Mouse (Mus musculus) R1 (cell line): ENCODE data around the gene Spred3.
A peak's percentile ranks its signal among the peaks of the same experiment; 100 is the strongest.
"Not testable (repeated sequence)": the region's sequence is repeated elsewhere in the genome, so short reads cannot be mapped to it uniquely, and the experiment has no call there.

ENCODE experiments used
- DNase-seq: peaks from one replicate; pipeline ENCODE4 v3.0.0-alpha.2; 2018; ENCODE audit warnings: low read depth, low spot score

The Spred3 gene

GRCm38 (mm10) chr7:29170066-29170754, at the start of gene Spred3, which contains the start of gene Ggn:
Spred3 (minus strand) TSS chr7:29170411.
Ggn (plus strand) TSS chr7:29170210.
- DNase-seq, result peak; percentile 92

- DNase-seq, result peak; percentile 96
These were observed 44.6 kb upstream of the Spred3 start for GRCm38 (mm10) chr7:29214846-29215245.

GRCm38 (mm10) chr7:29214236-29214635, 44.0 kb upstream of the Spred3 start:
- peak; percentile 36 for DNase-seq

- peak; percentile 99 for DNase-seq
These were observed 43.5 kb upstream of the Spred3 start, which contains the start of gene Catsperg1 for GRCm38 (mm10) chr7:29213675-29214082. Catsperg1 (minus strand) TSS chr7:29214035.

- not testable (repeated sequence) for DNase-seq
These were observed 42.8 kb upstream of the Spred3 start for GRCm38 (mm10) chr7:29212775-29213560.

GRCm38 (mm10) chr7:29212199-29212765, 42.1 kb upstream of the Spred3 start:
- DNase-seq, result peak; percentile 96

GRCm38 (mm10) chr7:29211415-29212198, 41.4 kb upstream of the Spred3 start:
- peak; percentile 94 for DNase-seq

- DNase-seq, result not testable (repeated sequence)
These were observed 40.8 kb upstream of the Spred3 start for GRCm38 (mm10) chr7:29211013-29211412.

GRCm38 (mm10) chr7:29202577-29202976, 32.4 kb upstream of the Spred3 start:
- no peak for DNase-seq

- DNase-seq, result peak; percentile 64
These were observed 24.0 kb upstream of the Spred3 start for GRCm38 (mm10) chr7:29194230-29194629.

GRCm38 (mm10) chr7:29181323-29181722, 11.1 kb upstream of the Spred3 start:
- DNase-seq, result not testable (repeated sequence)

GRCm38 (mm10) chr7:29180854-29181236, 10.6 kb upstream of the Spred3 start:
- no peak for DNase-seq

- DNase-seq, result peak; percentile 99
These were observed 10.1 kb upstream of the Spred3 start, which contains the start of gene Psmd8 for GRCm38 (mm10) chr7:29180077-29180853. Psmd8 (minus strand) TSS chr7:29180701.

GRCm38 (mm10) chr7:29179323-29179722, 9.1 kb upstream of the Spred3 start:
- DNase-seq, result no peak

GRCm38 (mm10) chr7:29178106-29178505, 7.9 kb upstream of the Spred3 start:
- DNase-seq, result peak; percentile 57

- DNase-seq, result no peak
These were observed 2.3 kb upstream of the Spred3 start for GRCm38 (mm10) chr7:29172390-29173016.

GRCm38 (mm10) chr7:29171562-29172097, 1.4 kb upstream of the Spred3 start:
- DNase-seq, result no peak

- DNase-seq, result no peak
These were observed 747 bp upstream of the Spred3 start for GRCm38 (mm10) chr7:29170755-29171561.
